Mouse (Mus musculus): Measurements from ENCODE around the gene Tmem144. TPM values are rescaled to one million over a fixed set of nuclear protein-coding genes. Genes with fewer than 3 reads are reported as not detected.

Gene Tmem144
- polyA plus RNA-seq, 1 experiment, result 463 TPM

DNA sequence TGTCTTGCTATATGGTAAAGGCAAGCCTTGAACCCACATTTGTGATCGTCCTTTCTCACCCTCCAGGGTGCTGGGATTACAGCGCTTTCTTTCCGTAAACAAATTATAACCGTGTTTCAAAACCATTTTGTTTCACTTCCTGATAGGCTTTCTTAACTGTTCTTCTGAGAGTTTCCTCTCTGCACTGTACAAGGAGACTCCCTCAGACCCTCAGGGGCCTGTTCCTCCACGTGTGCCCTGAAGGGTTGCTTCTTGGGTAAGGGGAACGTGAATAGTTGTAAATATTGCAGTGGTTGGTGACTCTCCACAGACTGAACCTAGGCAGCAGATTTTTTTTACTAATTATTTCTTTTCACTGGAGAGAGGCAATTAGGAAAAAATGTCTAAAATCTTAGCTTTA lies 63.6 kb downstream of the Tmem144 start:
- Histone ChIP-seq H3K4me1 (ENCODE audit: control insufficient read depth, insufficient read depth, low read length) (peaks cover 2% of the 10 kb centered on the region; the same call in 1 of the 2 replicates), H3K27ac (ENCODE audit: control insufficient read depth, insufficient read depth, low read depth, low read length) (no peak overlapping the region), H3K36me3 (ENCODE audit: control insufficient read depth, insufficient read depth, low read length) (no peaks in the 10 kb centered on the region), H3K4me3 (ENCODE audit: control insufficient read depth, low read depth, low read length) (no peak overlapping the region), H3K27me3 (ENCODE audit: control insufficient read depth, insufficient read depth, low read length) (no peaks in the 10 kb centered on the region)
- TF ChIP-seq CTCF (IDR thresholded peaks at IDR 0.05; ENCODE audit: control insufficient read depth, insufficient read depth, insufficient replicate concordance, low read depth, low read length) (no peak), POLR2A (IDR thresholded peaks at IDR 0.05; ENCODE audit: control insufficient read depth, low read depth, low read length) (no peak)

DNA sequence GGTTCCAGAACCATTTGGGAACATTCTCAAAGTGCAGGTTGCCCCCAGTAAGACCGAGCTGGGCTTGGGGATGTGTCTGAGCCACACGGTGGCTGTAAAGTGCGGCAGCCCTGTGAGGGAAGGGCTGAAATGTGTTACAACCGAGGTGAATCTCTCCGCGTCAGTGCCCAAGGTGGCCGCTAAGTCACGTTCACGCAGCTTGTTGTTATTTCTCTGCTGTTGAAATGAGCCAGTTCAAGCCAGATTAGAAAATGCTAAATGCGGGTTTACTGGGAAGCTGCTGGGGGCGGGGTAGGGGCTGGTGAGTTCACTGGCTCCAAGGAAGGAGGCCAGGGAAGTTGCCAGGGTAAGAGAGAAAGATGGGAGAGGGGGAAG lies 68.2 kb downstream of the Tmem144 start:
- Histone ChIP-seq H3K36me3 (ENCODE audit: control insufficient read depth, insufficient read depth, low read length) (no peaks in the 10 kb centered on the region), H3K27ac (ENCODE audit: control insufficient read depth, insufficient read depth, low read depth, low read length) (no peak overlapping the region), H3K4me1 (ENCODE audit: control insufficient read depth, insufficient read depth, low read length) (peaks cover 2% of the 10 kb centered on the region; the same call in 1 of the 2 replicates), H3K27me3 (ENCODE audit: control insufficient read depth, insufficient read depth, low read length) (no peaks in the 10 kb centered on the region), H3K4me3 (ENCODE audit: control insufficient read depth, low read depth, low read length) (no peak overlapping the region; the same call in 1 of the 2 replicates)
- TF ChIP-seq POLR2A (IDR thresholded peaks at IDR 0.05; ENCODE audit: control insufficient read depth, low read depth, low read length) (no peak), CTCF (IDR thresholded peaks at IDR 0.05; ENCODE audit: control insufficient read depth, insufficient read depth, insufficient replicate concordance, low read depth, low read length) (no peak)

DNA sequence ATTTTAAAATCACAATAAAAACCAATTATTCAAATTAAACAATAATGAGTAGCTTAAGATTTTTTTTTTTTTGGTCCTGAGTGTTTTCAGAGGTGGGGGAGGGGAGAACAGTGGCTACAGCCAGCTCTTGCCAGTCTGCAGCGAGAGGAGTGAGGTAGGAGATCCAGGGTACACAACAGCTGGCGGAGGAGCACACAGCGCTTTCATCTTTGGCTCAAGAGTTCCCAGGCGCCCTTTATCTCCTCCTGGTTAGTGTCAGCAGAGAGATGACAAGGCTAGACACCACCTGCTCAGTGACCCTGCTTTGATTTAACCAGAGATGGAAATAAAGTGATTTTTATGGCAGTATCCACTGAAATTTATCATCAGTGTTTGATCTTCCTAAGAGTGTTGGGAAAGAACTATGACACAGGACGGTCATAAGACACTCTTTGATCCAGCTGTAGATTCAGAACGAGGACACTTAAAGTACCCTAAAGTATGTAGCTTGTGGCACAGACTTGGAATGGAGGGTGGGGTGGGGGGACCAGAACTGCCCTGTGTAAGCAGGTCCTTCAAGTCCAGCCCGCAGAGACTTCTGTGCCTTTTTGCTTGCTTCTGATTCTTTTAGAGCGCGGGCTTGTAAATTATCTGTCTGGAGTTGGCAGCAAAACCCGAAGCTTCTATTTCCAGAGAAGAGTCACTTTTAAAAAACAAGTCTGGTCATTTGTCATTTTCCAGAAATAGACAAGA lies 68.8 kb downstream of the Tmem144 start:
- H3K27me3 ChIP-seq (ENCODE audit: control insufficient read depth, insufficient read depth, low read length), result no peaks in the 10 kb centered on the region
- TF ChIP-seq CTCF (IDR thresholded peaks at IDR 0.05; ENCODE audit: control insufficient read depth, insufficient read depth, insufficient replicate concordance, low read depth, low read length) (no peak), POLR2A (IDR thresholded peaks at IDR 0.05; ENCODE audit: control insufficient read depth, low read depth, low read length) (no peak)
- H3K27ac ChIP-seq (ENCODE audit: control insufficient read depth, insufficient read depth, low read depth, low read length), result no peak overlapping the region
- H3K4me3 ChIP-seq (ENCODE audit: control insufficient read depth, low read depth, low read length), result no peak overlapping the region
- H3K36me3 ChIP-seq (ENCODE audit: control insufficient read depth, insufficient read depth, low read length), result no peaks in the 10 kb centered on the region
- peaks cover 2% of the 10 kb centered on the region; the same call in 1 of the 2 replicates for H3K4me1 ChIP-seq (ENCODE audit: control insufficient read depth, insufficient read depth, low read length)

DNA sequence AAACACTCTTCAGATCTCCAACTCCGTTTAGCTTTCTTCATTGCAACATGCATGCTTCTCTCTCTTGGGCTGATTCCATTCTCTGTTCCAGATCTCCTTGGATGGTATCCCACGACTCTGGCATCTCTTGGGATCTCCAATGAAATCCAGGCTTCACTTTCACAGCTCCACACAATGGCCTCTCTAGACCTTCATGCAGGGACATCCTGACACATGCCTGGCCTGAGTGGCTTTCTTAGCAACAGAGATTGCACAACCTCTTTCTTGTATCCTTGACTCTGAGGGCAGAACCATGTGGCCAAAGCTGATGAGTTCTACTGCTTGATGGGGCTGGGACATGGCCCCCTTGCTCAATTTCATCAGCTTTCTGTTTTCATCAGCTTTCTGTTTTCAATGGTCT lies 79.9 kb downstream of the Tmem144 start:
- Histone ChIP-seq H3K27me3 (ENCODE audit: control insufficient read depth, insufficient read depth, low read length) (no peaks in the 10 kb centered on the region), H3K4me1 (ENCODE audit: control insufficient read depth, insufficient read depth, low read length) (no peaks in the 10 kb centered on the region), H3K4me3 (ENCODE audit: control insufficient read depth, low read depth, low read length) (no peak overlapping the region), H3K36me3 (ENCODE audit: control insufficient read depth, insufficient read depth, low read length) (no peaks in the 10 kb centered on the region), H3K27ac (ENCODE audit: control insufficient read depth, insufficient read depth, low read depth, low read length) (no peak overlapping the region)
- no peak for TF ChIP-seq POLR2A (IDR thresholded peaks at IDR 0.05; ENCODE audit: control insufficient read depth, low read depth, low read length)
- TF ChIP-seq CTCF (IDR thresholded peaks at IDR 0.05; ENCODE audit: control insufficient read depth, insufficient read depth, insufficient replicate concordance, low read depth, low read length), result no peak

Other genes with a start within 250 kb of the Tmem144 start
- 23.6 and 28.6 TPM in 2 replicates for gene 4930579G24Rik, start 223.7 kb downstream of the Tmem144 start, polyA plus RNA-seq (2012; rRNA removed)
- gene Etfdh, start 223.3 kb downstream of the Tmem144 start, polyA plus RNA-seq (2012; rRNA removed), result 13.4 and 15.7 TPM in 2 replicates
- 0.06 and 0.08 TPM in 2 replicates for gene Rxfp1, start 114.9 kb downstream of the Tmem144 start, polyA plus RNA-seq (2012; rRNA removed)
- 3.7 and 4.0 TPM in 2 replicates for gene Fam198b, start 31.8 kb upstream of the Tmem144 start, polyA plus RNA-seq (2012; rRNA removed)

All from testis, adult 2 months (tissue).